Mouse (Mus musculus) cerebellum, adult 11 months (tissue): ENCODE measurements around the gene Rexo5.

Experiments used
- DNase-seq: peaks from one replicate; pipeline ENCODE4 v3.0.0; 2022

Rexo5 gene

GRCm38 (mm10) chr7:119847396-119847795 is 53.6 kb downstream of the Rexo5 start:
- no peak for DNase-seq

GRCm38 (mm10) chr7:119849096-119849495 is 55.3 kb downstream of the Rexo5 start:
- peak; percentile 37 for DNase-seq

DNA sequence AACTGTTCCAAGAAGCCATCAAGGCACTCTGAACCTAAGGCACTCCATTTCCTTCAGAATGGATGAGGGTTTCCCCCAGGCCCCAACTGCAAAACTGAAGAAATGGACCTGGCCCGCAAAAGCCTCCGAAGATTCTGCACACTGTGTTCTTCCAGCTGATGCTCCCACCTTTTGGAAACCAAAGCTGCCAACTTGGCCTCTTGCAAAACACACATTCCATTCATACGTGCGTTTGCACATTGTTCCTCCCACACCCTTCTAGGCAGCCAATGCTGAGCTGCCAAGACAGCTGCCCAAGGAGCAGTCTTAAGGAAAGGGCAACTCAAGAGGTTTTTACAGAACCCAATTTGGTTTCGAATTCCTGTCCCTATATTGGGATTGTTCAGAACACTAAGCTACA is 56.9 kb downstream of the Rexo5 start:
- DNase-seq: no peak

DNA sequence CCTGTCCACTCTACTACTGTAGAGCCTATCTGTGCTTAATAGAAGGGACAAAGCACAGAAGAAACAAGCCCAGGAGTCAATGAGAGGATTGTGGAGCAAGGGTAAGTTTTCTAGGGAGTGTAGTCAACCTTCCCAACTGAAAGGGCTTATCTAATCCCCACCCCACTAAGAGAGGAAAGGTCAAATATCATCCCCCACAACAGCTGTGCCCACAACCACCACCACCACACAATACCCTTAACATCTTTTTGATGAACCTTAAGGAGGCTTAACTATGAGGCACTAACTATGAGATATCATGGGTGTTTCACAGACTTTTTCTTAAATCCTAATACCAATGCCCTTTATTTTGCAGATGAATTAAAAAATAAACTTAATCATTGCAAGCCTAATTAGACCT is 58.7 kb downstream of the Rexo5 start:
- DNase-seq: no peak

- DNase-seq: no peak
Observed at GRCm38 (mm10) chr7:119853186-119853585, 59.4 kb downstream of the Rexo5 start.

DNA sequence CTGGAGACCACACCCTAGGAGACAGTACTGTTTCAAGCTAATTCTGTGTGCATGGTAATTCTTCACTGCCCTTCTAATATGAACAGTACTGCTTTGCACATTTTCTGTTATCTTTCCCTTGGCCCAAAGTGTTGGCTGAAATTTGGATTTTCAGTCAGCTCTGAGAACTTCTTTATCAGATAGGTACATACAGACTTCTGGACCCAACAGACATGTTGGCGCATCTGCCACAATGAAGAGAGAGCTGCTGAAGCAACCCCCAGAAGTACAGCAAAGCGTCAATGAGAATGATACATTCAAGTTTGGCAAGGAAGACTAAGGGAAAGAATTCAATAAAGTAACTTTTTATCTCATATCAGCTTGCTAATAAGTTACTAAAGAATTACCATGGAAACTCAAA is 60.6 kb downstream of the Rexo5 start:
- no peak for DNase-seq

GRCm38 (mm10) chr7:119855031-119855430 is 61.2 kb downstream of the Rexo5 start:
- no peak for DNase-seq

GRCm38 (mm10) chr7:119859476-119859875 is 65.7 kb downstream of the Rexo5 start:
- DNase-seq: no peak

GRCm38 (mm10) chr7:119860116-119860515 is 66.3 kb downstream of the Rexo5 start:
- no peak for DNase-seq

- DNase-seq: no peak
Observed at GRCm38 (mm10) chr7:119860554-119860953, 66.7 kb downstream of the Rexo5 start.

GRCm38 (mm10) chr7:119860971-119861334 is 67.1 kb downstream of the Rexo5 start:
- DNase-seq: no peak

- peak; percentile 21 for DNase-seq
Observed at GRCm38 (mm10) chr7:119861335-119862091, 67.7 kb downstream of the Rexo5 start.

DNA sequence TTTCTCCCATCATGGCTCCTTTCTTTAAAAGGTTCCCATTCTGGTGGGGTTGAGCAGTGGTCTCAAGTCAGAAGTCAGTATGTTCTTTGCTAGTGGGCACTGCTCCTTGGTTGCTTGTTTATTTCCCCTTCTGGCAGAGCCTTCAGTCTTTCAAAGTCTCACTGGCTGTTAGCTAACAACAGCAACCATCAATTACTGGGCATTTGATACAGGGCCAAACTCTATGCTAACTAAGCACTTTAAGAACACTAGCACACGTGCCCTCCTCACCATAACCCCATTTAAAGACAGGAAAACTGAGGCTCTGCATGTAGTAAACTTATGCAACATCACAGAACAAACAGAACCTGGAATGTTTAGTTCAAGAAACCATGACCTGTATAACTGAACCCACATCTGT is 68.4 kb downstream of the Rexo5 start:
- DNase-seq: no peak

DNA sequence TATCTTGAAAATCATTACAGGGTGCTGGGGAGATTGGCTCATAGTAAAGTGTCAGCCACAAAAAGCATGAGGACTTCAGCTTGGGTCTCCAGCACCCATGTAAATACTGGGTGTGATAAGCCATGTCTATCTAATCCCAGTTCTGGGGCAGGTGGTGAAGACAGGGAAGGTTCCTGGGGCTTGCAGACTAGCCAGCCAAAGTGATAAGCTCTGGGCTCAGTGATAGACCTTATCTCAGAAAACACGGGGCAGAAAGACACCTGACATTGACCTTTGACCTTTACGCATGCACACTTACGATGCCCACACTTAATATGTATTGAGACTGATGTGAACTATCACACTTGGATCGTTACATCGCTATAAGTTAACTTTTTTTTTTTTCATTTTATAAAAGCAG is 70.7 kb downstream of the Rexo5 start:
- no peak for DNase-seq

GRCm38 (mm10) chr7:119866136-119866535 is 72.3 kb downstream of the Rexo5 start:
- no peak for DNase-seq

DNA sequence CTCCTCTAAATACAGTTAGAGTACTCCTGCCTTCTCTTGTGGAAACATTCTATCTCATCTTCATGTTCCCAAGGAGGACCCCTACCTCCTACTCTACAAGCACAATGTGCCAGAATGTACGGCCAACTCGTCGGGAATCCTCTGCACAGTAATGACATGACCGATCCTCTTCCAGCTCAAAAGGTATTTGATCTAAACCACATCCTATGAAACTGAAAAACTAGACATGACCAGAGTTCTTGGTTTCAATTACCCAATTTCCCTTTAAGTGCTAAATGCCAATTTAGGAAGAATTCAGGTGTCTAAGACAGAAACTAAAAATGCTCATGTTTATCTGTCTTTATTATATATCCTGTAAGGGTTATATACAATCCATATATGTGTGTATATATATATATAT is 78.4 kb downstream of the Rexo5 start:
- no peak for DNase-seq

DNA sequence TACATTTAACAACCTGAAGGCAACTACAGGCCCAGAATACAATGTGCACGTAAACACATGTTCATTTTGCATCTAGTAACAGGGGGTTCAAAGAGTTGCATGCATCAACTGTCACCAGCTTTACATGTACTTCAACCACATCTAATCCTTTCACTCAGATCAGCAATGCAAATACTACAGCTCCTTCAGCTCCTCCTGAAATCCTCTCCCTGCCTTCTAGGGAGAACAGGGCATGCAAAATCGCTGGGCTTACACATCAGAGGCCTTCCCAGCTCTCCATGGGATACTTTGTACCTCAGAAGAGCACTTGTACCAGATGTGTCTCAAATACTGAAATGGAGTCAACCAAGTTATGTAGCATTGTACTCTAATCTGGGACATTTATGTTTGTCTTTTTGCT is 79.2 kb downstream of the Rexo5 start:
- no peak for DNase-seq

DNA sequence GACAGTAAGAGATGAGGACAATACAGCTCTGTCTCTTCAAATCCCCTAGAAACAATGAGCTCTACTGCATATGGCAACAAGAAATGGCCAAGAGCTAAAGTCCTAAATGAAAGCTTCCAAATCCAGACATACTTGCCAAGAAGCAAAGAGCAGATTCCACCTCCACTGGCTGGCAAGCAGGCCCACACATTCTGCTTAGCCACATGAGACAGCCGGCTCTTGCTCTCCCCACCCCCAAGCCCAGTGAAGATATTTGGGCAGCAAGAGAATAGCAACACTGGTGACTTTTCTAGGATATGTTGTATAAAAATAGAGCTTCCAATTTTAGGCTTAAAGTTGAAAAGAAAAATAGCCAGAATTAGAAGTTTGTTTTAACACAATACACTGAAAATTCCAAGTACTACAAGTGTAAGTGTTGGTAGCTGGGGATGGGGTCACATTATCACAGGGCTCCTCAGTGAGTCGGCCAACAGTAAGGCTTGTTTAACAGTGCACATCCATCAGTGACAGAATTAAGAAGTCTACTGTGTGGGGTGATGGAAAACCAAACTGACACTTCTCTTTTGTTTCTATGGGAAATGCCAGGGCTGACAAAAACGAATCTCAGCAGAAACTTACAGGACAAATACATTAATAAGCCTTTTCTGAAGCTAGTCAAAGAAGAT is 82.1 kb downstream of the Rexo5 start:
- DNase-seq: peak; percentile 14

- DNase-seq: no peak
Observed at GRCm38 (mm10) chr7:119879171-119879570, 85.4 kb downstream of the Rexo5 start.

GRCm38 (mm10) chr7:119880345-119880744 is 86.5 kb downstream of the Rexo5 start:
- DNase-seq: no peak

DNA sequence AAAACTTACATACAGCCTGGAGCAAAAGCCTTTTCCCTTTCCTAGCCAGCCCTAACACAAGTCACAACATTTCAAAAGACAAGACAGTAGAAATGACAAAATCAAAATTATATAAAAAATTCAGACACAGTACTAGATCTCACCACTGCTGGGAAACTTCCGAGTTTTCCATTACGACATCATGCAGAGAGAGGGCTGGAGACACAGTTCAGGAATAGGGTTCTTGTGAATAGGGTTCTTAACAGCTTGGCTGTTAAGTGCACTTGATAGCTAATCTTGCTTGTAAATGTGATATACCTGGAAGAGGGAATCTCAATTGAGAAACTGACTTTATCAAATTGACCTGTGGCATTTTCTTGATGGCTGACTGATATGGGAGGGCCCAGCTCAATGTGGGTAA is 87.4 kb downstream of the Rexo5 start:
- no peak for DNase-seq

DNA sequence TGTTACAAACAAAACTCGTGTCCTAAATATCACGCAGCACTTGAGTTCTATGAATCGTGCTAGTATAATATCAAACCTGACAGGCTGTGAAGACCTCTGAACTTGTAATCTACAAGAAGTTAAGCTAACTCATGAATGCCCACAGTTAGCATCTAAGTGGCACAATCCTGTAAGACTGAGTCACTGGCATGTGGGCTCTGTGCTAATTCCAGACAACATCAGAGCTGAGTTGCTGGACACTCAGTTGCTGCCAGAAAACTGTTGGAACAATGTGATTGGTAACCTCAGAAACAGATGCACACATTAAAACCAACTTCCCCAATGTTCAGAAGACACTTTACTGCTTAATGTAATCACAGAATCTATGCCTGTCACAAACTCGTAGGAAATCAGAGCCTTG is 94.1 kb downstream of the Rexo5 start:
- no peak for DNase-seq

DNA sequence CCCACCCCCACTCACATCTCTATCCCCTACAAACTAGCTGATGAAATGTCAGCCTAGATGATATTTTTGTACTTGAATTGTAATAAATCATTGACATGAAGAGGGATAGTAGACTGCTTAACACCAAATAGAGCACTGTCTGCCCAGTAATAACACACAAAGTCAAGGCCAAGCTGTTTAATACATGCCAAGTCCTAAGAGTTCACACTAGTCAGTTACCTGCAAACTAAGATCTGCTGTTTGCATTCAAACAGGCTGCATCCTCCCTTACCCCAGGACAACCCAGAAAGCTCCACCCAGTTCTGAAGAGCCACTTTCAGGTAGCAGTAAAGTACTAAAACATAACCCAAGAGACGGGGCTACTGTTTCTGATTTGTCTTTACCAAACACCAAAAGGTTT is 98.4 kb downstream of the Rexo5 start:
- no peak for DNase-seq

GRCm38 (mm10) chr7:119892742-119893141 is 98.9 kb downstream of the Rexo5 start:
- no peak for DNase-seq
